Mouse (Mus musculus): ENCODE data around the gene Elmo3. TPM values are rescaled to one million over a fixed set of nuclear protein-coding genes. Genes with fewer than 3 reads are reported as not detected.

Elmo3 gene
- total and polyA plus RNA-seq, 3 experiments = 1.3 to 2.9 TPM; not detected in 1

DNA sequence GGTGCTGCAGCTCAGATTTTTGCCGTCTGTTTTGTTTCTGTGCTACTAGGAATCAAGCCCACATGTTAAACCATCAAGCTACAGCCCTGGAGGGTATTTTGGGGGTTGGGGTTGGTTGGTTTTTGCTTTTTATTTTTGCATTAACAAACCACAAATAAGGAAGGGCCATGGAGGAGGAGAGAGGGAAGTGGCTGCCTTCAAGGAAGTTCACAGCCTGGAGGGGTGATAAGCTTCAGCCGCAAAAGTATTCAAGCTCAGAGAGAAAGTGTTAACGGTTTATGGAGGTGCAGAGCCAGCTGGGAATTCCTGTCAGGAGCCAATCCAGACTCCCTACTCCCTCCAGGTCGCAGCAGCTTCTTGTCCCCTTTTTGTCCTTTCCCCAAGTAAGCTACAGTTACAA, 33.6 kb downstream of the Elmo3 start (continued):
- peak; percentile 68 for TF ChIP-seq MXI1 (IDR thresholded peaks at IDR 0.05; ENCODE audit: low read depth, low read length)

DNA sequence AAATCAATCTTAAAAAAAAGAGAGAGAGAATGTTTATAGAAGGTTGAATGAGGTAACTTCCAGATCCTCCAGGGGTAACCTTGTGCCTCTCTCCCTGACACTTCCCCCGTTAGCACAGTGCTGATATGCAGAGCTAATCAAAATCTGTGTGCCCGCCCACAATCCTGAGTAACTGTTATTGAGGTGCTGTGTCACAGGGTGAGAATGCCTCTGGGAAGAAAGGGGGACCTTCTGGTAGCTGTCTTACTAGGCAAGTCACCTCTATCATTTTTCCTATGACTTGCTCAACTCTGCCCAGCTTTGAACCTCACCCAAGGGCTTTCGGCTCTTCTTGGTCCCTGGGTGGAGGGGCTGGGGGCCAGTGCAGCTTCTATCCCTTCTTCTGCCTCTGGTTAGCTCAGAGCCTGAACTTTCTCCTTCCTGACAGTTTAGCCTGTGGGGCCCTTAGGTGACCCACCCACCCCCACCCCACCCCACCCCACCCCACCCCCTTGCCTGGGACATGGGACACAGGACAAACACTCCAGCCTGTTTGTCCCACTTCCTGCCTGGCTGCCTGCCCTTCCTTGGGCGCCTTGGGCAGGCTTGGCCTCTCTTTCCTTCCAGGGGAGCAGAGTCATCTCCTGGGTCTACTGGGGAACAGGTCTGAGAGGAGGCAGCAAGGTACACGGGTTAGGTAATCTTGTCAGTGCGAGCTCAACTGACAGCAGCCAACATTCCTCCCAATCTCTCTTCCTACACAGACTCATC, 34.7 kb downstream of the Elmo3 start:
- H3K4me3 ChIP-seq (ENCODE audit: control insufficient read depth in 1 of 2, insufficient read depth in 1 of 2, low read depth in 2 of 2, low read length in 2 of 2) = peak overlapping the region in 1 of 2 experiments; percentile 41; a peak in 2 of 4 replicates
- no peaks in the 10 kb centered on the region for H3K9me3 ChIP-seq (replicated peaks; ENCODE audit: insufficient read depth, low read length)
- peak overlapping the region; percentile 84 for H3K27ac ChIP-seq (ENCODE audit: control insufficient read depth, low read depth, low read length)
- no peaks in the 10 kb centered on the region for H3K27me3 ChIP-seq (ENCODE audit: control insufficient read depth in 1 of 2, insufficient read depth in 2 of 2, low read length in 2 of 2)
- H3K9ac ChIP-seq (ENCODE audit: control insufficient read depth, low read depth, low read length, poor library complexity, severe bottlenecking) = peak overlapping the region; percentile 51
- H3K36me3 ChIP-seq (ENCODE audit: control insufficient read depth in 1 of 2, insufficient read depth in 2 of 2, low read length in 2 of 2) = peaks cover 0 to 46% of the 10 kb centered on the region in 2 experiments; a peak in 2 of 4 replicates
- H3K79me2 ChIP-seq (ENCODE audit: control insufficient read depth, insufficient read depth, low read length, poor library complexity) = no peaks in the 10 kb centered on the region
- H3K4me1 ChIP-seq (ENCODE audit: control insufficient read depth in 1 of 2, insufficient read depth in 2 of 2, low read length in 2 of 2) = peaks cover 23 to 60% of the 10 kb centered on the region in 2 experiments
- TF ChIP-seq SMC3 (IDR thresholded peaks at IDR 0.05; ENCODE audit: low read depth, low read length) (no peak), ETS1 (IDR thresholded peaks at IDR 0.05; ENCODE audit: low read depth, low read length) (peak; percentile 82), BHLHE40 (IDR thresholded peaks at IDR 0.05; ENCODE audit: borderline replicate concordance, low read depth, low read length) (no peak), EP300 (IDR thresholded peaks at IDR 0.05; ENCODE audit: low read depth in 1 of 2, low read length in 2 of 2) (peak; percentile 59 to 85), MAX (IDR thresholded peaks at IDR 0.05; ENCODE audit: low read length) (no peak), MYC (IDR thresholded peaks at IDR 0.05; ENCODE audit: low read depth, low read length) (no peak), POLR2A (IDR thresholded peaks at IDR 0.05; ENCODE audit: control insufficient read depth in 1 of 2, insufficient read depth in 1 of 2, low read depth in 1 of 2, low read length in 2 of 2, poor library complexity in 1 of 2) (peak in 1 of 2 experiments; percentile 69; a peak in 2 of 4 replicates), NELFE (IDR thresholded peaks at IDR 0.05; ENCODE audit: low read depth, low read length) (peak; percentile 55), MXI1 (IDR thresholded peaks at IDR 0.05; ENCODE audit: low read depth, low read length) (peak; percentile 53; the same call in 1 of the 2 replicates), ZMIZ1 (IDR thresholded peaks at IDR 0.05; ENCODE audit: low read depth, low read length) (0 out of 2 replicates have a peak, but pooled peaks have one; percentile 19), GATA1 (IDR thresholded peaks at IDR 0.05; ENCODE audit: low read depth, low read length) (peak; percentile 74), TBP (IDR thresholded peaks at IDR 0.05; ENCODE audit: low read depth, low read length) (peak; percentile 56; the same call in 1 of the 2 replicates), JUND (IDR thresholded peaks at IDR 0.05; ENCODE audit: low read depth, low read length) (no peak), E2F4 (IDR thresholded peaks at IDR 0.05; ENCODE audit: borderline replicate concordance, low read depth, low read length) (no peak), RAD21 (IDR thresholded peaks at IDR 0.05; ENCODE audit: low read depth, low read length) (no peak), USF2 (IDR thresholded peaks at IDR 0.05; ENCODE audit: borderline replicate concordance in 1 of 2, insufficient read depth in 1 of 2, low read depth in 1 of 2, low read length in 2 of 2) (no peak), RCOR1 (IDR thresholded peaks at IDR 0.05; ENCODE audit: low read depth, low read length) (peak; percentile 63), TCF12 (IDR thresholded peaks at IDR 0.05; ENCODE audit: low read depth, low read length) (0 out of 2 replicates have a peak, but pooled peaks have one; percentile 39), MYB (IDR thresholded peaks at IDR 0.05; ENCODE audit: low read depth, low read length) (no peak), MAZ (IDR thresholded peaks at IDR 0.05; ENCODE audit: low read depth, low read length) (no peak), ZNF384 (IDR thresholded peaks at IDR 0.05; ENCODE audit: low read depth, low read length) (peak; percentile 78), SIN3A (IDR thresholded peaks at IDR 0.05; ENCODE audit: low read length) (peak; percentile 71), MAFK (IDR thresholded peaks at IDR 0.05; ENCODE audit: borderline replicate concordance, low read depth, low read length) (peak; percentile 70)
- DNase-seq (ENCODE audit: low read depth, low spot score) = peak; percentile 88

Measured in MEL (cell line).